Mouse (Mus musculus) 3T3-L1 (cell line): ENCODE measurements at regions not wholly inside any gene's neighbourhood (a gene's known extent, or its start where the extent isn't known, plus 50 kb on each side); places are given as distances from the start of the nearest gene placed in this dataset.
A peak's percentile ranks its signal among the peaks of the same experiment; 100 is the strongest.

Experiments used
- DNase-seq: peaks from one replicate; pipeline ENCODE4 v3.0.0-alpha.2; 2015; ENCODE audit warnings: low read depth, low spot score

- DNase-seq, result peak; percentile 34
Measured at GRCm38 (mm10) chrX:12837821-12838220, 75.9 kb upstream of the Med14 start.

DNA sequence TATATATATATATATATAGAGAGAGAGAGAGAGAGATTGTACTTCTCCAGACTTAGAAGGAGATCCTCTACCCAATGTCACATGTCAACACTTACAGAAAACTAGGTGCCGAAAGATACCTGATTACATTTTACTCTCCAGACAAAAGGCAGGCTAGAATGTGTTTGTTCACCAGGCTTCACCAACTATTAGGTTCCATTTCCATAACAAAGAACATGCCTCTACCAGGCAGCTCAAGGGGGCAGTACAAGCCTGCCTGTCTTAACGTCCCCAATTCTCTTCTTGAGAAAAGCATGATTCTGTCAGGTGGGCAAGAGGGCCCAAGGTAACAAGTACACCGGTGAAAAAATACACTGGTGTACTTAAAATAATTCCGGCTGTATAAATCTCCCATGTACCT, 72.8 kb upstream of the Med14 start:
- no peak for DNase-seq

GRCm38 (mm10) chrX:12832709-12833108, 70.8 kb upstream of the Med14 start:
- DNase-seq, result no peak

GRCm38 (mm10) chrX:12829165-12829564, 67.3 kb upstream of the Med14 start:
- no peak for DNase-seq

- no peak for DNase-seq
Measured at GRCm38 (mm10) chrX:12827299-12827872, 65.5 kb upstream of the Med14 start.

DNA sequence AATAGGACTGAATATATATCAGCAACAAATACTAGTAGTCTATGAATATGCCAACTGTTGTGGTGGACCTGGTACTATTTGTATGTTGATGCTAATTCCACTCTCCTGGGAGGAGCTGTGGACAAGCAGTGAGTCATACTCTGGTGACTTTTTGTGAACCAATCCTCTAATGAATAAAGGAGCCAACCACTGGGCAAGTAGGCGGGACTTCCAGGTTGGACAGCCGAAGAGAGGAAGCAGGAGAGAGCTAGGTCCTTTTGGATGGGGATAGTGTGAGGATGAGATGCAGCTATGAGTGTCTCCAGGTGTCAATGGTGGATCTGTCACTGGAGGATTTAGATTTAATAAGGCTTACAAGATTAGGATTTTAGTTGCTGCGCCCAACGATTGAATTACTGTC, 64.8 kb upstream of the Med14 start:
- peak; percentile 56 for DNase-seq

GRCm38 (mm10) chrX:12825262-12825661, 63.4 kb upstream of the Med14 start:
- no peak for DNase-seq

- no peak for DNase-seq
Measured at GRCm38 (mm10) chrX:12824497-12824896, 62.6 kb upstream of the Med14 start.

DNA sequence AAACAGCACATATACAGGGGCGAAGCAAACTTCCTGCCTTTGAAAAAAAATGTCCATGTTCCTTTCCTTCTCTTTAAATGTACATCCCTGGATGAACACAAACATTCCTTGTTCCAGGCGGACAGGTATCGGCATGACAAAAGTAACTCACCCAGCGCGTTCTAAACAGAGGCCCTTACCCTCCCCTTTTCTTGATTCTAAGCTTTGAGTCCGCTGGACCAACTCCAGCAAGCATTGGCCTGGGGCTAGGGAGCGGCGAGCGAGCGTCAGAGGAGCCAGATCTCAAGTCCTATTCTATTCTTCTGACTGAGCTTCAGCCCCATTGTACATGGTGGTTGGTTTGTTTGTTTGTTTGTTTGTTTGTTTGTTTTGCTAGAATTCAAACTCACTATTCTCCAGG, 60.9 kb upstream of the Med14 start:
- DNase-seq, result peak; percentile 20

GRCm38 (mm10) chrX:12813083-12813660, 51.3 kb upstream of the Med14 start:
- DNase-seq, result no peak
